Mouse (Mus musculus): Measurements from ENCODE around the gene Tpm1. TPM values are rescaled to one million over a fixed set of nuclear protein-coding genes. Genes with fewer than 3 reads are reported as not detected.

The Tpm1 gene
- polyA plus RNA-seq, 1 experiment from 2014 or later, result 139 TPM

DNA sequence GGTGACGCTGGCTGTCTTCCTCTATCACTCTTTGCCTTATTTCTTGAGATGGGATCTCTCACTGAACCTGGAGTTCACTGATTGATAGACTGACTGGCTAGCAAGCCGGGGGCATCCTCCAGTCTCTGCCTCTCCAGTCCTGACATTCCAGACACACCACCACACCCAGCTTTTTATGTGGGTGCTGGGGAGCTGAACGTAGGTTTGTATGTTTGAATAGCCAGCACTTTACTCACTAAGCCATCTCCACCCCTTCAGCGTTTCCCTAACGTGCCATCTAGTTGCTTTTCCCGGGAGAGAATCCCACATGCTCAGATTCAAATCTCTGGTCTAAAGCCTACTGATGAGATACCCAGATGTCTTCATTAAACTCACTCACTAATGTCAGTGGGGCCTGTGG, 59.6 kb downstream of the Tpm1 start:
- Histone ChIP-seq H3K9me3 (ENCODE audit: control insufficient read depth, low read length) (no peaks in the 10 kb centered on the region), H3K27me3 (ENCODE audit: control insufficient read depth, insufficient read depth, low read length) (no peaks in the 10 kb centered on the region), H3K36me3 (ENCODE audit: control insufficient read depth, insufficient read depth, low read length) (no peaks in the 10 kb centered on the region), H3K9ac (replicated peaks; ENCODE audit: low read depth, low read length) (no peak overlapping the region), H3K4me1 (ENCODE audit: control insufficient read depth, insufficient read depth, low read length) (no peaks in the 10 kb centered on the region), H3K4me2 (ENCODE audit: low read depth, low read length) (no peak overlapping the region), H3K4me3 (ENCODE audit: low read depth, low read length) (no peak overlapping the region), H3K27ac (ENCODE audit: low read depth, low read length) (no peak overlapping the region)
- 76% methylated on average over 6 of the region's 6 CpGs for WGBS
- ATAC-seq (ENCODE audit: low read depth), result no peak

DNA sequence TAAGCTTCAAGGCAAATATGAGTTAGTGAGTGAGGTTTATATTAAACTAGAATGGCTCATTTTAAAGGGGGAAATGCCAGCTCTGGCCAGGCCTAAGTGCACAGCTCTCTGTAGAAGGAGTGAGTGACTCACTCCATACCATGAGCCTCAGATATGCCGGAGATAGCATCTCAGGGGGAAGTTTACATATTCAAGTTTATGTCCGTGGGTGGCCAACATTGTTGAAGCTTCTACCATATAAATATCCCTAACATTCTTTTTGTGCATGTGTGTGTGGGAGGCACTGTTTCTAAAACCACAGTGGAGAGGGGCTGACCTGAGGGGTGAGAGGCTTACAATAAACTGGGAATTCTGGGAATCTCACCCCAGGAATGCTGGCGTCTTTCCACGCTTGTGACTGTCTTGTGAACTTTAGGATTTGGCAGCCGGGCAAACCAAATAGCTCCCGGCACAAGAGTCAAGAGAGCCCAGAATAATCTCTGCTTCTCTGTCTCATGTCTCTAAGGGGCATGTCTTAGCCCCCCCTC, 60.3 kb downstream of the Tpm1 start:
- Histone ChIP-seq H3K4me2 (ENCODE audit: low read depth, low read length) (no peak overlapping the region), H3K9ac (replicated peaks; ENCODE audit: low read depth, low read length) (no peak overlapping the region), H3K36me3 (ENCODE audit: control insufficient read depth, insufficient read depth, low read length) (no peaks in the 10 kb centered on the region), H3K27me3 (ENCODE audit: control insufficient read depth, insufficient read depth, low read length) (no peaks in the 10 kb centered on the region), H3K27ac (ENCODE audit: low read depth, low read length) (no peak overlapping the region), H3K4me1 (ENCODE audit: control insufficient read depth, insufficient read depth, low read length) (no peaks in the 10 kb centered on the region), H3K4me3 (ENCODE audit: low read depth, low read length) (no peak overlapping the region), H3K9me3 (ENCODE audit: control insufficient read depth, low read length) (no peaks in the 10 kb centered on the region)
- ATAC-seq (ENCODE audit: low read depth), result no peak
- WGBS, result 59% methylated on average over 6 of the region's 6 CpGs

DNA sequence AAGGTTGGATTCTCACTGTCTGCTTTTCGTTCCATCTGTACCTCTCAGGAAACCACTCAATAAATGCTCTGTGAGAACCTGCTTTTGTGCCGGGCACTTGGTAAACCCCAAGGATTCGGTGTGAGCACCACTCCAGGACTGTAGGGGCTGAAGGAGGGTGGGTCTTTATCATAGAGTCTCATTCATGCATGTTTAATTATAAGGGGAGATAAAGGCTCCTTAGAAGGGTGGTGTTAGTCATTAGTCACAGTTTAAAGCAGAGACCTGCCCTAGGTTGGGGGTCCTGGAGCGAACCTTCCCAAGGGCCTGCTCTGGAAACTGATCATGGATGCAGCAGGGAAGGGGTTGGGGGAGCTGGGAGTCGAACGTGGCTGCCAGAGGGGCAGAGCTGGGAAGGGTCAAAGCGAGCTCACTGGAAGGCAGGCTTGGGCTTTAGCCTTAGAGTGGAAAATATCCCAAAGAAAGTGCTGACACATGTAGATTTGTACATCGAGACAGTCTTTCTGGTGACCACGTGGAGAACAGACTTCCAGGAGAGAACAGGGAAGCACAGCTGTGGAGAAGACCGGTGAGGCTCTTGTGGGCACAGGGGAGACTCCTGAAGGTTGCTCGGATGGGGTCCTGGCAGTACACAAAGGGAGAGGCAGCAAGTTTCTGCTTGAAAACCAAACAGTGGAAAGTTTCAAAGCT, 60.9 kb downstream of the Tpm1 start:
- no peak overlapping the region for H3K4me2 ChIP-seq (ENCODE audit: low read depth, low read length)
- ATAC-seq (ENCODE audit: low read depth), result no peak
- no peaks in the 10 kb centered on the region for H3K27me3 ChIP-seq (ENCODE audit: control insufficient read depth, insufficient read depth, low read length)
- no peaks in the 10 kb centered on the region for H3K4me1 ChIP-seq (ENCODE audit: control insufficient read depth, insufficient read depth, low read length)
- no peak overlapping the region for H3K4me3 ChIP-seq (ENCODE audit: low read depth, low read length)
- H3K27ac ChIP-seq (ENCODE audit: low read depth, low read length), result no peak overlapping the region
- no peaks in the 10 kb centered on the region for H3K36me3 ChIP-seq (ENCODE audit: control insufficient read depth, insufficient read depth, low read length)
- H3K9me3 ChIP-seq (ENCODE audit: control insufficient read depth, low read length), result no peaks in the 10 kb centered on the region
- 68% methylated on average over 11 of the region's 11 CpGs for WGBS
- H3K9ac ChIP-seq (replicated peaks; ENCODE audit: low read depth, low read length), result no peak overlapping the region

- Histone ChIP-seq H3K36me3 (ENCODE audit: control insufficient read depth, insufficient read depth, low read length) (no peaks in the 10 kb centered on the region), H3K9me3 (ENCODE audit: control insufficient read depth, low read length) (no peaks in the 10 kb centered on the region), H3K4me3 (ENCODE audit: low read depth, low read length) (no peak overlapping the region), H3K27ac (ENCODE audit: low read depth, low read length) (no peak overlapping the region), H3K4me2 (ENCODE audit: low read depth, low read length) (no peak overlapping the region), H3K9ac (replicated peaks; ENCODE audit: low read depth, low read length) (no peak overlapping the region), H3K4me1 (ENCODE audit: control insufficient read depth, insufficient read depth, low read length) (no peaks in the 10 kb centered on the region), H3K27me3 (ENCODE audit: control insufficient read depth, insufficient read depth, low read length) (no peaks in the 10 kb centered on the region)
- no peak for ATAC-seq (ENCODE audit: low read depth)
- WGBS, result 69% methylated on average over 7 of the region's 7 CpGs
Measured at GRCm38 (mm10) chr9:66985377-66985776, 63.8 kb downstream of the Tpm1 start.

- no peaks in the 10 kb centered on the region for H3K9me3 ChIP-seq (ENCODE audit: control insufficient read depth, low read length)
- H3K27ac ChIP-seq (ENCODE audit: low read depth, low read length), result no peak overlapping the region
- H3K36me3 ChIP-seq (ENCODE audit: control insufficient read depth, insufficient read depth, low read length), result no peaks in the 10 kb centered on the region
- H3K27me3 ChIP-seq (ENCODE audit: control insufficient read depth, insufficient read depth, low read length), result no peaks in the 10 kb centered on the region
- ATAC-seq (ENCODE audit: low read depth), result no peak
- H3K4me1 ChIP-seq (ENCODE audit: control insufficient read depth, insufficient read depth, low read length), result no peaks in the 10 kb centered on the region
- H3K4me3 ChIP-seq (ENCODE audit: low read depth, low read length), result no peak overlapping the region
- no peak overlapping the region for H3K4me2 ChIP-seq (ENCODE audit: low read depth, low read length)
- WGBS, result 75% methylated on average over 7 of the region's 7 CpGs
- H3K9ac ChIP-seq (replicated peaks; ENCODE audit: low read depth, low read length), result no peak overlapping the region
Measured at GRCm38 (mm10) chr9:66982085-66982484, 67.1 kb downstream of the Tpm1 start.

- Histone ChIP-seq H3K36me3 (ENCODE audit: control insufficient read depth, insufficient read depth, low read length) (no peaks in the 10 kb centered on the region), H3K4me2 (ENCODE audit: low read depth, low read length) (no peak overlapping the region), H3K9me3 (ENCODE audit: control insufficient read depth, low read length) (no peaks in the 10 kb centered on the region), H3K27me3 (ENCODE audit: control insufficient read depth, insufficient read depth, low read length) (no peaks in the 10 kb centered on the region), H3K4me1 (ENCODE audit: control insufficient read depth, insufficient read depth, low read length) (no peaks in the 10 kb centered on the region), H3K27ac (ENCODE audit: low read depth, low read length) (no peak overlapping the region), H3K9ac (replicated peaks; ENCODE audit: low read depth, low read length) (no peak overlapping the region), H3K4me3 (ENCODE audit: low read depth, low read length) (no peak overlapping the region)
- no peak for ATAC-seq (ENCODE audit: low read depth)
- WGBS, result 9% methylated on average over 5 of the region's 5 CpGs
Measured at GRCm38 (mm10) chr9:66980458-66980857, 68.7 kb downstream of the Tpm1 start.

- ATAC-seq (ENCODE audit: low read depth), result no peak
- H3K27ac ChIP-seq (ENCODE audit: low read depth, low read length), result no peak overlapping the region
- WGBS, result 80% methylated on average over 1 of the region's 1 CpGs
- no peaks in the 10 kb centered on the region for H3K9me3 ChIP-seq (ENCODE audit: control insufficient read depth, low read length)
- no peak overlapping the region for H3K9ac ChIP-seq (replicated peaks; ENCODE audit: low read depth, low read length)
- no peaks in the 10 kb centered on the region for H3K4me1 ChIP-seq (ENCODE audit: control insufficient read depth, insufficient read depth, low read length)
- no peaks in the 10 kb centered on the region for H3K36me3 ChIP-seq (ENCODE audit: control insufficient read depth, insufficient read depth, low read length)
- no peak overlapping the region for H3K4me3 ChIP-seq (ENCODE audit: low read depth, low read length)
- no peaks in the 10 kb centered on the region for H3K27me3 ChIP-seq (ENCODE audit: control insufficient read depth, insufficient read depth, low read length)
- H3K4me2 ChIP-seq (ENCODE audit: low read depth, low read length), result no peak overlapping the region
Measured at GRCm38 (mm10) chr9:66978468-66978867, 70.7 kb downstream of the Tpm1 start.

- no peaks in the 10 kb centered on the region for H3K4me1 ChIP-seq (ENCODE audit: control insufficient read depth, insufficient read depth, low read length)
- no peak overlapping the region for H3K27ac ChIP-seq (ENCODE audit: low read depth, low read length)
- H3K4me2 ChIP-seq (ENCODE audit: low read depth, low read length), result no peak overlapping the region
- H3K36me3 ChIP-seq (ENCODE audit: control insufficient read depth, insufficient read depth, low read length), result no peaks in the 10 kb centered on the region
- no peak overlapping the region for H3K9ac ChIP-seq (replicated peaks; ENCODE audit: low read depth, low read length)
- H3K27me3 ChIP-seq (ENCODE audit: control insufficient read depth, insufficient read depth, low read length), result no peaks in the 10 kb centered on the region
- ATAC-seq (ENCODE audit: low read depth), result no peak
- no peak overlapping the region for H3K4me3 ChIP-seq (ENCODE audit: low read depth, low read length)
- H3K9me3 ChIP-seq (ENCODE audit: control insufficient read depth, low read length), result no peaks in the 10 kb centered on the region
- 96% methylated on average over 1 of the region's 1 CpGs for WGBS
Measured at GRCm38 (mm10) chr9:66977982-66978381, 71.2 kb downstream of the Tpm1 start.

DNA sequence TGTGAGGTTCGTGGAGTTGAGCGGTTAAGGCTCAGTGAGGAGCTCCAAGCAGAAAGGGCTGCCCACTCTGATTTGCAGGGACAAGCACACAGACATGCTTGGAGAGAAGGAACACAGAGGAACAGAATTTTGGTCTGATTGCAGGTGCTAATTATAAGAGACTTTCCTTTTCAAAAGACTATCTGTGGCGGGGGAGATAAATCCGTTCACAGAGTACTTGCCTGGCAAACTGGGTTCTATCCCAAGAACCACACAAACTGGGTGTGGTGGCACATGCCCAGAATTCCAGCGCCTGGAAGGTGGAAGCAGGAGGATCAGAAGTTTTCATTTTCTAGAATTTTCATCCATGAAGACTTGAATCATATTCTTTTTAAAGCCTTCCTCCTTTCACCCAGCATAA, 72.1 kb downstream of the Tpm1 start:
- Histone ChIP-seq H3K27ac (ENCODE audit: low read depth, low read length) (no peak overlapping the region), H3K4me2 (ENCODE audit: low read depth, low read length) (no peak overlapping the region), H3K4me3 (ENCODE audit: low read depth, low read length) (no peak overlapping the region), H3K27me3 (ENCODE audit: control insufficient read depth, insufficient read depth, low read length) (no peaks in the 10 kb centered on the region), H3K9me3 (ENCODE audit: control insufficient read depth, low read length) (no peaks in the 10 kb centered on the region), H3K4me1 (ENCODE audit: control insufficient read depth, insufficient read depth, low read length) (no peaks in the 10 kb centered on the region), H3K9ac (replicated peaks; ENCODE audit: low read depth, low read length) (no peak overlapping the region), H3K36me3 (ENCODE audit: control insufficient read depth, insufficient read depth, low read length) (no peaks in the 10 kb centered on the region)
- 79% methylated on average over 5 of the region's 5 CpGs for WGBS
- ATAC-seq (ENCODE audit: low read depth), result no peak
